Comparison of ENCODE assay signal across 31 mouse cellular contexts in the genomic region with DNA sequence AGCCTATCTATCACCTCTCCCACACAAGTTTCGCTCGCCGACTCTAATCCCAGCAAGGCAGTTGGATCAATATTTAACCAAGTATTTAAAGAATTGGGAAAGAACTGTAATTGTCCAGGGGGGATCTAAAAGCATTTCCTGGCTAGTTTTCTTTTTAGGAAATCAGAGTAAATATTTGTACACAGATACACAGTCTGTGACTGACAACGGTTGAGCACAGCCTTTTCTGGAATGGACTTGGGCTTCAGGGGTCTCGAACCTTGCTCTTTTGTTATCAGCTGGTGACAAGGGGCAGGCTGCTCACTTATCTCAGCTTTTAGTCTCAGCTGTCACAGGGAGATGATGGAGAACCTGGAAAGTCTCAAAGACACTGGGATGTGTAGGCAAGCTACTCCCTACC. TPM values are rescaled to one million over a fixed set of nuclear protein-coding genes. Genes with fewer than 3 reads are reported as not detected.
DNase-seq lines count a peak whose midpoint lies in the region; ATAC-seq and TF ChIP-seq lines count a peak whose summit lies in the region.
"Had no signal": no experiment of that assay in that cellular context is flagged by ENCODE, and none has a peak within 500 bp of the region (broad histone marks: within the 10 kb centered on the region; RNA-seq: fewer than 3 reads in every experiment).

No protein-coding gene starts in this region.

- DNase-seq in kidney, adult 11 months, result no peak
- DNase-seq in liver, embryonic 13.5 days, result no peak
- no peak for DNase-seq in liver
- DNase-seq in heart, adult 2 months, result no peak
- no peak for DNase-seq in cerebellum, adult 11 months
- DNase-seq: adrenal gland, adult 2 months; adrenal gland, postnatal 14 days; cerebellum, adult 11-12 months; cerebellum, adult 8-10 months; cerebellum, postnatal 10 days; cerebellum, postnatal 36 days; embryo, embryonic 11 days; gastrocnemius, postnatal 25 days; heart, adult 18-20 months; heart, postnatal 14 days; heart, postnatal 4 days had no signal

- WGBS in kidney, embryonic 16.5 days, result 80% methylated on average over 5 of the region's 5 CpGs
- WGBS in liver, embryonic 13.5 days (ENCODE audit: insufficient replicate concordance), result 62% methylated on average over 5 of the region's 5 CpGs
- WGBS in liver, embryonic 15.5 days (ENCODE audit: insufficient replicate concordance), result 57% methylated on average over 5 of the region's 5 CpGs
- 64% methylated on average over 5 of the region's 5 CpGs for WGBS in liver, embryonic 16.5 days (ENCODE audit: insufficient replicate concordance)
- 72% methylated on average over 5 of the region's 5 CpGs for WGBS in heart, adult 2 months

- H3K9ac ChIP-seq in kidney, embryonic 16.5 days (replicated peaks; ENCODE audit: low read length), result no peak overlapping the region
- no peak overlapping the region for H3K9ac ChIP-seq in liver, embryonic 13.5 days
- H3K9ac ChIP-seq in liver, embryonic 15.5 days, result no peak overlapping the region
- no peak overlapping the region for H3K9ac ChIP-seq in liver, embryonic 16.5 days (ENCODE audit: low read depth, low read length)
- H3K9ac ChIP-seq in heart, adult 2 months (ENCODE audit: low read depth, low read length), result no peak overlapping the region
- H3K9ac ChIP-seq: embryonic facial prominence, embryonic 13.5 days; forebrain, embryonic 12.5 days; forebrain, embryonic 15.5 days; heart, embryonic 13.5 days had no signal

- H3K27me3 ChIP-seq in kidney, embryonic 16.5 days (ENCODE audit: insufficient read depth, low read length), result no peaks in the 10 kb centered on the region
- H3K27me3 ChIP-seq in liver, embryonic 13.5 days, result no peaks in the 10 kb centered on the region
- H3K27me3 ChIP-seq in liver, embryonic 15.5 days, result no peaks in the 10 kb centered on the region; the same call in 1 of the 2 replicates
- H3K27me3 ChIP-seq in liver, embryonic 16.5 days (ENCODE audit: control insufficient read depth, insufficient read depth, low read depth, low read length), result no peaks in the 10 kb centered on the region
- peaks cover 2% of the 10 kb centered on the region; the same call in 1 of the 2 replicates for H3K27me3 ChIP-seq in heart, adult 2 months (ENCODE audit: control insufficient read depth, insufficient read depth, low read length)
- H3K27me3 ChIP-seq: embryonic facial prominence, embryonic 13.5 days; forebrain, embryonic 12.5 days; forebrain, embryonic 15.5 days; heart, embryonic 13.5 days had no signal

- no peak overlapping the region for H3K4me3 ChIP-seq in kidney, embryonic 16.5 days (ENCODE audit: low read length)
- H3K4me3 ChIP-seq in liver, embryonic 13.5 days (replicated peaks), result no peak overlapping the region
- no peak overlapping the region for H3K4me3 ChIP-seq in liver, embryonic 15.5 days (replicated peaks)
- H3K4me3 ChIP-seq in liver, embryonic 16.5 days (ENCODE audit: low read depth, low read length), result no peak overlapping the region
- no peak overlapping the region for H3K4me3 ChIP-seq in heart, adult 2 months
- H3K4me3 ChIP-seq: embryonic facial prominence, embryonic 10.5 days; embryonic facial prominence, embryonic 13.5 days; erythroblast, embryonic 14.5 days; forebrain, embryonic 12.5 days; forebrain, embryonic 15.5 days; heart, embryonic 10.5 days; heart, embryonic 13.5 days had no signal

- intact Hi-C loops in heart, adult 2 months (cut with DNase I), result no loop called here

- no peaks in the 10 kb centered on the region for H3K36me3 ChIP-seq in kidney, embryonic 16.5 days (ENCODE audit: insufficient read depth, low read length)
- peaks cover 4% of the 10 kb centered on the region; the same call in 1 of the 2 replicates for H3K36me3 ChIP-seq in liver, embryonic 13.5 days
- H3K36me3 ChIP-seq in liver, embryonic 15.5 days (replicated peaks), result no peaks in the 10 kb centered on the region
- no peaks in the 10 kb centered on the region for H3K36me3 ChIP-seq in liver, embryonic 16.5 days (ENCODE audit: control insufficient read depth, insufficient read depth)
- H3K36me3 ChIP-seq in heart, adult 2 months (ENCODE audit: control insufficient read depth, insufficient read depth, low read length), result no peaks in the 10 kb centered on the region
- H3K36me3 ChIP-seq: embryonic facial prominence, embryonic 10.5 days; embryonic facial prominence, embryonic 13.5 days; forebrain, embryonic 12.5 days; forebrain, embryonic 15.5 days; heart, embryonic 10.5 days; heart, embryonic 13.5 days had no signal

- no peaks in the 10 kb centered on the region for H3K9me3 ChIP-seq in kidney, embryonic 16.5 days (ENCODE audit: low read length)
- H3K9me3 ChIP-seq in liver, embryonic 13.5 days (replicated peaks), result no peaks in the 10 kb centered on the region
- H3K9me3 ChIP-seq in liver, embryonic 15.5 days (replicated peaks), result no peaks in the 10 kb centered on the region
- no peaks in the 10 kb centered on the region for H3K9me3 ChIP-seq in liver, embryonic 16.5 days (replicated peaks; ENCODE audit: control insufficient read depth, low read length)
- H3K9me3 ChIP-seq: embryonic facial prominence, embryonic 10.5 days; embryonic facial prominence, embryonic 13.5 days; forebrain, embryonic 12.5 days; forebrain, embryonic 15.5 days; heart, embryonic 10.5 days; heart, embryonic 13.5 days had no signal

- no peak for TF ChIP-seq EP300 in heart, adult 2 months (IDR thresholded peaks at IDR 0.05; ENCODE audit: insufficient read depth, low read depth, low read length)

- no peak for ATAC-seq in kidney, embryonic 16.5 days (ENCODE audit: low FRiP score, low TSS enrichment)
- ATAC-seq in liver, embryonic 13.5 days (ENCODE audit: low read depth), result no peak; the same call in 1 of the 2 replicates
- peak; percentile 33 for ATAC-seq in liver, embryonic 15.5 days (ENCODE audit: insufficient read depth)
- ATAC-seq in liver, embryonic 16.5 days (ENCODE audit: low read depth), result peak; percentile 50
- ATAC-seq: CD4-positive, CD25-positive, alpha-beta regulatory T cell, adult 4 months; forebrain, embryonic 15.5 days had no signal

- H3K4me2 ChIP-seq in kidney, embryonic 16.5 days (replicated peaks; ENCODE audit: low read depth, low read length), result no peak overlapping the region
- H3K4me2 ChIP-seq in liver, embryonic 13.5 days, result no peak overlapping the region
- no peak overlapping the region for H3K4me2 ChIP-seq in liver, embryonic 15.5 days
- no peak overlapping the region for H3K4me2 ChIP-seq in liver, embryonic 16.5 days (ENCODE audit: low read depth, low read length)
- H3K4me2 ChIP-seq: embryonic facial prominence, embryonic 13.5 days; forebrain, embryonic 12.5 days; forebrain, embryonic 15.5 days; heart, embryonic 13.5 days had no signal

- TF ChIP-seq POLR2A in heart, adult 2 months (IDR thresholded peaks at IDR 0.05; ENCODE audit: insufficient read depth, low read depth, low read length), result no peak

- peak overlapping the region; percentile 17; the same call in 1 of the 2 replicates for H3K27ac ChIP-seq in kidney, embryonic 16.5 days (ENCODE audit: low read length)
- H3K27ac ChIP-seq in liver, embryonic 13.5 days, result peak overlapping the region; percentile 57; the same call in 1 of the 2 replicates
- 0 out of 2 replicates have a peak overlapping the region, but pooled peaks have one; percentile 33 for H3K27ac ChIP-seq in liver, embryonic 15.5 days (replicated peaks)
- H3K27ac ChIP-seq in liver, embryonic 16.5 days (ENCODE audit: low read length), result peak overlapping the region; percentile 63
- H3K27ac ChIP-seq in heart, adult 2 months, result no peak overlapping the region
- H3K27ac ChIP-seq: embryonic facial prominence, embryonic 10.5 days; embryonic facial prominence, embryonic 13.5 days; forebrain, embryonic 12.5 days; forebrain, embryonic 15.5 days; heart, embryonic 10.5 days; heart, embryonic 13.5 days had no signal

- no peak for TF ChIP-seq CTCF in heart, adult 2 months (IDR thresholded peaks at IDR 0.05)

- H3K79me2 ChIP-seq in heart, adult 2 months (replicated peaks; ENCODE audit: control insufficient read depth, insufficient read depth, low read length), result no peaks in the 10 kb centered on the region

- H3K4me1 ChIP-seq in kidney, embryonic 16.5 days (ENCODE audit: insufficient read depth, low read length), result 0 out of 2 replicates have a peak, but pooled peaks cover 2% of the 10 kb centered on the region
- H3K4me1 ChIP-seq in liver, embryonic 13.5 days (replicated peaks), result peaks cover 19% of the 10 kb centered on the region
- no peaks in the 10 kb centered on the region; the same call in 1 of the 2 replicates for H3K4me1 ChIP-seq in liver, embryonic 15.5 days (replicated peaks)
- peaks cover 3% of the 10 kb centered on the region; the same call in 1 of the 2 replicates for H3K4me1 ChIP-seq in liver, embryonic 16.5 days (ENCODE audit: control insufficient read depth, low read depth, low read length)
- H3K4me1 ChIP-seq in heart, adult 2 months (ENCODE audit: control insufficient read depth, insufficient read depth, low read length), result no peaks in the 10 kb centered on the region
- H3K4me1 ChIP-seq: embryonic facial prominence, embryonic 10.5 days; embryonic facial prominence, embryonic 13.5 days; forebrain, embryonic 15.5 days had no signal

RNA-seq across cellular contexts. Expression of a gene that starts 44.9 kb away (rescaled TPM):
- 4.4 and 5.0 TPM in 2 replicates for polyA plus RNA-seq in kidney, embryonic 16.5 days (2015; fragmentation: Nextera tagmentation; extraction: Ambion mirVana)
- 41.4 and 46.2 TPM in 2 replicates for polyA plus RNA-seq in liver, embryonic 13.5 days (2015; fragmentation: Nextera tagmentation; extraction: Ambion mirVana)
- polyA plus RNA-seq in liver, embryonic 15.5 days (2015; fragmentation: Nextera tagmentation; extraction: Ambion mirVana), result 74.4 and 82.5 TPM in 2 replicates
- 90.2 and 94.8 TPM in 2 replicates for polyA plus RNA-seq in liver, embryonic 16.5 days (2015; fragmentation: Nextera tagmentation; extraction: Ambion mirVana)
- not detected for total RNA-seq in heart, adult 2 months (2021)
- not detected in 2 replicates for polyA plus RNA-seq in heart, adult 2 months (2012; rRNA removed)
- total RNA-seq: gastrocnemius, adult 8-10 months; gastrocnemius, postnatal 25 days; heart, adult 18-20 months; heart, postnatal 14 days; heart, postnatal 4 days; MEL had no signal
- polyA plus RNA-seq: C2C12; embryonic facial prominence, embryonic 10.5 days; erythroblast, embryonic 14.5 days; forebrain, embryonic 12.5 days; forebrain, embryonic 15.5 days; hindbrain, embryonic 11.5 days had no signal

RNA-seq across cellular contexts. Expression of a gene that starts 55.1 kb away (rescaled TPM):
- polyA plus RNA-seq in kidney, embryonic 16.5 days (2015; fragmentation: Nextera tagmentation; extraction: Ambion mirVana), result 65.7 and 67.6 TPM in 2 replicates
- polyA plus RNA-seq in liver, embryonic 13.5 days (2015; fragmentation: Nextera tagmentation; extraction: Ambion mirVana), result 44.9 and 53.7 TPM in 2 replicates
- polyA plus RNA-seq in liver, embryonic 15.5 days (2015; fragmentation: Nextera tagmentation; extraction: Ambion mirVana), result 23.9 and 28.4 TPM in 2 replicates
- polyA plus RNA-seq in liver, embryonic 16.5 days (2015; fragmentation: Nextera tagmentation; extraction: Ambion mirVana), result 21.5 and 23.9 TPM in 2 replicates
- total RNA-seq in heart, adult 2 months (2021), result 1 to 10 TPM; 8.4 to 8.9 TPM
- 3.9 and 7.2 TPM in 2 replicates for polyA plus RNA-seq in heart, adult 2 months (2012; rRNA removed)

Comparison
In these comparisons a context has a peak if more than half of its experiments do, and no peak if none do; other contexts are left out.
1. ATAC-seq: peak in liver, embryonic 15.5 days (single experiment) and liver, embryonic 16.5 days (single experiment); none in kidney, embryonic 16.5 days (single experiment) and liver, embryonic 13.5 days (single experiment).